Mouse (Mus musculus): Measurements from ENCODE around the gene Smdt1.

DNA sequence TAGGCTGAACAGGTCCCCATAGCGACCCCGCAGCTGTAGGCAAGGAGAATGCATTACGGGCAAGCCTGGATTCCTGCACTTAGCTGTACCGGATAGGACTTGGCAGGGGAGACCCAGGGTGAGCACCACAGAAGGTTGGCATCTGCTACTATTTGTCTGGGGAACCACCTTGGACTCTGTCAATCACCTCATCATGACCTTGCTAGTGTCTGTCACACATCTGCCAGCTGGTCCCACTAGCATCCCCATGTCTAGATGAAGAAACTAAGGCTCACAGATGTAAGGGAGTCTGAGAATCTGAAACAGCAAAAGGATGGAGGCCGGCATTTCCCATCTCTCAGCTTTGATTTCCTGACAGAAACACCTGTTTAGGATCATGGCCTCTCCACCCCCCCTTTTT, 35.7 kb downstream of the Smdt1 start:
- TF ChIP-seq POLR2A (IDR thresholded peaks at IDR 0.05; ENCODE audit: control insufficient read depth in 1 of 2, insufficient read depth in 1 of 2, low read depth in 1 of 2, low read length in 2 of 2, poor library complexity in 1 of 2) (no peak), ZNF384 (IDR thresholded peaks at IDR 0.05; ENCODE audit: low read depth, low read length) (no peak), TAL1 (IDR thresholded peaks at IDR 0.05; ENCODE audit: low read length) (no peak), USF2 (IDR thresholded peaks at IDR 0.05; ENCODE audit: borderline replicate concordance in 1 of 2, insufficient read depth in 1 of 2, low read depth in 1 of 2, low read length in 2 of 2) (no peak), CTCF (IDR thresholded peaks at IDR 0.05 in 2 of 3, conservative IDR thresholded peaks at IDR 0.05 in 1 of 3; ENCODE audit: control insufficient read depth in 1 of 3, insufficient read depth in 1 of 3, low read depth in 2 of 3, low read length in 3 of 3, poor library complexity in 1 of 3, severe bottlenecking in 1 of 3) (no peak), POLR2AphosphoS2 (IDR thresholded peaks at IDR 0.05; ENCODE audit: low read length) (no peak), CHD2 (IDR thresholded peaks at IDR 0.05; ENCODE audit: low read length) (no peak), BHLHE40 (IDR thresholded peaks at IDR 0.05; ENCODE audit: borderline replicate concordance, low read depth, low read length) (no peak), MAX (IDR thresholded peaks at IDR 0.05; ENCODE audit: low read length) (no peak), TCF12 (IDR thresholded peaks at IDR 0.05; ENCODE audit: low read depth, low read length) (no peak), EP300 (IDR thresholded peaks at IDR 0.05; ENCODE audit: low read depth in 1 of 2, low read length in 2 of 2) (no peak), MAFK (IDR thresholded peaks at IDR 0.05; ENCODE audit: borderline replicate concordance, low read depth, low read length) (no peak), ZKSCAN1 (IDR thresholded peaks at IDR 0.05; ENCODE audit: low read depth, low read length) (no peak), MEF2A (IDR thresholded peaks at IDR 0.05; ENCODE audit: extremely low read depth, insufficient replicate concordance, low read depth, low read length, poor library complexity, severe bottlenecking) (no peak)
